Mouse (Mus musculus) kidney, postnatal 10 days (tissue): ENCODE data around the gene Rps17.

ENCODE experiments used
- DNase-seq: peaks from one replicate; pipeline ENCODE4 v3.0.0; 2021; ENCODE audit warnings: mixed read lengths

Rps17 gene

DNA sequence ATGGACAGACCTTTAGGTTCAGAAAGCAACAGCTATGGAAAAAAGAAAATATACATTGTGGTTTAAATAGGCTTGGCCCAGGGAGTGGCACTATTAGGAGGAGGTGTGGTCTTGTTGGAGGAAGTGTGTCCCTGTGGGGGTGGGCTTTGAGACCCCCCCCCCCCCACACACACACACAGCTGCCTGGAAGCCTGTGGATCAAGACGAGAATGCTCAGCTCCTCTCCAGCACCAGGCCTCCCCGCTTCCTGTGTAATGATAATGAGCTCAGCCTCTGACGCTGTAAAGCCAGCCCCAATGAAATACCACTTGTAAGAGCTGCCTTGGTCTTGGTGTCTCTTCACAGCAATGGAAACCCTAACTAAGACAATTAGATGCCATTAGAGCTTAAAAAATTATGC is 14.3 kb downstream of the Rps17 start:
- no peak for DNase-seq

DNA sequence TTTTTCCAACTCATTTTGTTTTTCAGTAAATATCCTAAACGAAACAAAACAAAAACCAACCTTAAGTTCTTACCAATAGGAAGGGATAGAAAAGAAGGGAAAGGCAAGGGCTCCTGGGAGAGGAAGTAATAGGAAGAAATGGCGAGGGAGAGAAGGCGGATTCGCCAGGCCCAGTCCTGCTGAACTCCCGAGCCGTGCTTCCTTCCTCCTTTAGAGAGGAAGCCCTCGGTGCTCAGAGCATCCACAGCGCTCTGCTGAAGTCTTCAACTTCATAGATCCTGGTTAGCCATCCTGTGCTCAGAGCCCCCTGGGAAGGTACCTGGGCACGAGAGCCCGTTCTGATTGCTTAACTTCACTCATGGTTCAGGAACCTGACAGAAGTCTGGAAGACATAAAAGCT is 17.4 kb downstream of the Rps17 start:
- DNase-seq = no peak

DNA sequence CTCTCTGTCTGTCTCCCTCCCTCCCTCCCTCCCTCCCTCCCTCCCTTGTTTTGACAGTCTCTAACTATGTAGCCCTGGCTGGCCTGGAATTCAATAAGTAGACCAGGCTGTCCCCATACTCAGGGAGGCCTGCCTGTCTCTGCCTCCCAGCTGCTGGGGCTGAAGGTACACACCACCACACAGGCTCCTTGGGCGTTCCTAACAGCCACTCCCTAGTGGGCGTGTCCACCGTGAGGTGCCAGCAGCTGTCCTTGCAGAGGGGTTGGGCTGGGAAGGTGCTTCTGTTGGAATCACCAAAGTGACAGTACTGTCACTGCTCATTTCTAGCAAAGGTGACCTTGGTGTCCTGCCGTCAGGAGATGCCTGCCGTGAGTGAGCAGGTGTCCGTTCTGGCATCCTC is 18.2 kb downstream of the Rps17 start:
- DNase-seq = no peak

DNA sequence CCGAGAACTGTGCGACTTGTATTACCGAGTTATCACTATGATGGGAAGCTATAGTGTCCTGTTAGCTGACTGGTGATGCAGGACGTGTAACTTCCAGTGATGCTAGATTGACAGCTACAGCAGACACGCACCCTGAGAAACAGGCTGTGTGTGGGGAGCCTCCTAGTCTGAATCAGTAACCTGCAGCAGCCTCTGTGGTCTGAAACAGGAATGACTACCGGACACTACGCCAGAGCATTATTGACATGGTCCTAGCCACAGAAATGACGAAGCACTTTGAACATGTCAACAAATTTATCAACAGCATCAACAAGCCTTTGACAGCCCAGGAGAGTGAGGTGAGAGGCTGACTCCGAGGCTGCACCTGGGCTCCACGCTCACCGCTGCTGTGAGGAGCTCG is 19.0 kb downstream of the Rps17 start:
- DNase-seq = no peak

- DNase-seq = no peak
These were observed 23.3 kb downstream of the Rps17 start for GRCm38 (mm10) chr7:81321776-81322175.

- no peak for DNase-seq
These were observed 25.3 kb downstream of the Rps17 start for GRCm38 (mm10) chr7:81319749-81320148.

DNA sequence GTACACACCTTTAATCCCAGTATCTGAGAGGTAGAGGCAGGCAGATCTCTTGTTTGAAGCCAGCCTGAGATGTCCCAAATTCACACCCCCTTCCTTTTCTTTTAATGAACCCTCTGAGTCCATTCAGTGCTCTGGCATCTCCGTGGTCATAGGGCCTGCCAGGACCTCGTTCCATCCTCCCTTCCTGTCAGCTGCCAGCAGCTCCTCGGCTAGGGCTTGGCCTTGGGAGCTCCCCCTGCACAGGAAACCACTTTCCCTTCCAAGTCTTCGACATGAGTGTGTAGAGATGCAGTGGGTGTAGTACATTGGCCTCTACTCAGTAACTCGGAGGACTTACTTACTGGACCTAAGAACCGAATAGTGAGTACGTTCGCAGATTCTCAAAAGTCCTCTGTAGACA is 29.5 kb downstream of the Rps17 start:
- peak; percentile 37 for DNase-seq

- DNase-seq = no peak
These were observed 33.5 kb downstream of the Rps17 start for GRCm38 (mm10) chr7:81311581-81311980.

DNA sequence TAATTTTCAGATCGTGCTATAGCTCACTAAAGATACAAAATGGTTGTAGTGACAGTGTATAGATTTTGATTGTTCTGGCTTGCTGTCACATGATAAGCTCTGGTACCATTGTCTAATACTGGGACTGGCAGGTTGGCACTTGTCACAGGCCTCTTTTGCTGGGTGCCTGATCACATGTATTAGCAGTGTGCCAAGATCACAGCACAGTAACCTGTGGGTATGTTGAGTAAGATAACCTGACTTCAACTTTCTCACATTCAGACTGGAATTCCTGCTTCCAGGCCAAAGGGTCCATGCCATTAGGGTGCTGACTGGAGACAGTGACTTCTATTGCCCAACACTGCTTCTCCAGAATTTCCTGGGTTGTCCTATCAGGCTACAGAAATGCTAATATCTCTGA is 33.9 kb downstream of the Rps17 start:
- DNase-seq = no peak

DNA sequence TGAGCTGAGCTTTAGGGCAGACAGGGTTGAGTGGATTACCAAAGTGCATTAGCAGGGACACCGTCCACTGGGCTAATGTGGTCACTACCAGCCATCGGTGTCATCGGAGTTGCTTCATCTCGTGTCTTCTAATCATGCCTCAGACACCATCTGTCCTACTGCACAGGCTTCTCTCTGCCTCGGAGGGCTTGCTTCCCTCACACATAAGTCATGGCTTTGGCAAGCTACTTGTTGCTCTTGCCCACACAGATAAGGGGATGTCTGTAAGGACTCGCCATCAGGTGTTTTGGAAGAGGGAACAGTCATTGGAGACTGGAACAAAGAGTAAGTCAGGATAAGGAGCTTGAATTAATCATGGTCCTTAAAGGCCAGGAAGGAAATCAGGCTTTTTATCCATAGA is 35.8 kb downstream of the Rps17 start:
- no peak for DNase-seq

GRCm38 (mm10) chr7:81307735-81308134 is 37.3 kb downstream of the Rps17 start:
- DNase-seq = no peak

- DNase-seq = no peak
These were observed 40.4 kb downstream of the Rps17 start for GRCm38 (mm10) chr7:81304675-81305074.

DNA sequence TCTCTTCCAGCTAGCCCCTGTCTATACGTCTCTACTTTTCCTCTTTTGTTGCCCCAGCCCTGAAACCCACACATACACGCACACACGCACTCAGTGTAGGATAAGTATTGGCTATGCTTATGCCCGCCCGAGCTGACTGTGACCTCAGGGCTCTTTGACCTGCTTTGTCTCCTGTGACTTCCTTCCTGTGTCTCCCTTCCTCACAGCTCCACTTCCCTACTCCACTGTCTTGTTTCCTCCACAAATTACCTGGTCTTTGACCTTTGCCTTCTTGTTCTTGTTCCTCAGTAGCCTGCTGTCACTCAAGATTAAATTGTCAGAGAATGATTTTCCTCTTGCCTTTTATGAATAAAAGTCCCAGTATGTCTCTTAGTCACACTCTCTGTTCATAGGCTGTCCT is 41.0 kb downstream of the Rps17 start:
- DNase-seq = no peak

DNA sequence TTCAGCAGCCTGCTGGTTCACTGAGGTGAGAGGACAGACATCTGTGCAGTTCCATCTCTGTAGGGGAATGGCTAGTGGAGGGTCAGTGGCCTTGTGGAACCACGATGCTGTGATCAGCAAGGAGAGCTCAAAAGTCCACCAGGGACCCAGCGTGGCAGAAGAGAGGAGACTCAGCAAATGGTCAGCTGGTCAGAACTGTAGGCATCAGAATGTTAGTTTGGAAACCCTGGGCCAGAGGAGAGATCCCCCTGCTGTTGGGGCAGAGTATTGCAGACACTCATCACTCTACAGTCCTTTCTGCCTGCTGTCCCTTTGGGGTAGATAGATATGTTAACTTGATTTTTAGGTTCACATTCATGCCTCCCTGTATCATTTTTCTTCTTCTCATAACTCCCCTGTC is 41.4 kb downstream of the Rps17 start:
- DNase-seq = peak; percentile 38

DNA sequence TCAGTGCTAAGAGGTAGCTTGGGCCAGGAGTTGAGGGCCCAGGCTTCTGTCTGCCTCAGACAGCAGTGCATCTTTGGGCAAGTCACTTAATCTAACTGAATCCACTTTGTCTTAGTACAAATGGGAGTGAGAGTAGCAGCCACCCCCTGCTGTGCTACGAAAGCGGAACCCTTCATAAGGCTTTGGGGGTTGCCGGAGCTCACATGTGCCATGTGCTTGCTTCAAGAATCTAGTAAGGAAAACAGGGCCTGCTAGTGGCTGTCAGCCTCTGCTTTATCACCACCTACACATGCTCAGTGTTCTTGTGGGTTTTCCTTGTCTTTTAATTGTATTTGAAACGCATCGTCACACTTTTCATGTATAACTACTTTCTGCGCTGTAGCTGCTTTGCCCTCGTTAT is 43.7 kb downstream of the Rps17 start:
- DNase-seq = no peak

DNA sequence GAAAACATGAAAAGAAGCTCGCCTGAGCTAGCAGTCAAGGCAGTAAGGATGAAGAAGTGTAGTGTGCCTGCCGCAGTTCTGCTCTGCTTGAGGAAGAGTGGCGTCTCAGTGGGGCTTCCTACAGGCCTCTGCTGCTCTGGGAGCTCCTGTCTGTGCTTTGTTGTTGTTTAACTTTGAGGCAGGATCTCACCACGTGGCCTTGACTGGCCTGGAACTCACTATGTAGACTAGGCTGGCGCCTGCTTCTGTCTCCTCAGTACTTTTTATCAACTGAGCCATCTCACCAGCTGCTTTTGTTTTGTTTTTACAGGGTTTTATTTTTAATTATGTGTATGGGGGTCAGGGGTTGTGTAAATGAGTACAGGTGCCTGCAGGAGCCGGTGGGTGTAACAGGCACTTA is 46.8 kb downstream of the Rps17 start:
- no peak for DNase-seq

GRCm38 (mm10) chr7:81295169-81295568 is 49.9 kb downstream of the Rps17 start:
- no peak for DNase-seq
